Mouse (Mus musculus): ENCODE results near the gene Rnd2. TPM values are rescaled to one million over a fixed set of nuclear protein-coding genes. Genes with fewer than 3 reads are reported as not detected.
"Not testable (repeated sequence)": the region's sequence is repeated elsewhere in the genome, so short reads cannot be mapped to it uniquely, and the experiment has no call there.

Rnd2 gene
- polyA plus RNA-seq, 1 experiment = 3.2 TPM

- Histone ChIP-seq H3K36me3 (ENCODE audit: control insufficient read depth, insufficient read depth, low read length) (peaks cover 19% of the 10 kb centered on the region), H3K4me3 (ENCODE audit: extremely low read depth, insufficient read depth, insufficient read length) (no peak overlapping the region), H3K27me3 (ENCODE audit: control insufficient read depth, insufficient read depth, low read length) (no peaks in the 10 kb centered on the region; the same call in 1 of the 2 replicates), H3K27ac (ENCODE audit: insufficient read depth, low read length) (no peak overlapping the region), H3K4me1 (ENCODE audit: control insufficient read depth, insufficient read depth, insufficient read length) (peaks cover 12% of the 10 kb centered on the region)
- no peak for DNase-seq (ENCODE audit: low read depth in 1 of 2, low spot score in 2 of 2)
- TF ChIP-seq POLR2A (IDR thresholded peaks at IDR 0.05; ENCODE audit: low read depth, low read length) (no peak), CTCF (IDR thresholded peaks at IDR 0.05; ENCODE audit: extremely low read depth, insufficient read depth, insufficient read length, insufficient replicate concordance) (no peak)
- 30% methylated on average over 13 of the region's 13 CpGs for WGBS
Measured at GRCm38 (mm10) chr11:101462583-101463440, 2.0 kb upstream of the Rnd2 start.

- peaks cover 12% of the 10 kb centered on the region for H3K4me1 ChIP-seq (ENCODE audit: control insufficient read depth, insufficient read depth, insufficient read length)
Measured at GRCm38 (mm10) chr11:101465101-101465868, 486 bp downstream of the Rnd2 start.

GRCm38 (mm10) chr11:101465869-101466551 lies 1.2 kb downstream of the Rnd2 start, which contains the start of gene Vat1:
Gene Vat1 (minus strand): TSS chr11:101466230.
- TF ChIP-seq CTCF (IDR thresholded peaks at IDR 0.05; ENCODE audit: extremely low read depth, insufficient read depth, insufficient read length, insufficient replicate concordance) = no peak
- no peak for TF ChIP-seq POLR2A (IDR thresholded peaks at IDR 0.05; ENCODE audit: low read depth, low read length)
- 1% methylated on average over 60 of the region's 60 CpGs for WGBS
- peaks cover 5% of the 10 kb centered on the region for H3K27me3 ChIP-seq (ENCODE audit: control insufficient read depth, insufficient read depth, low read length)
- peak in 1 of 2 experiments; percentile 55 for DNase-seq (ENCODE audit: low read depth in 1 of 2, low spot score in 2 of 2)
- H3K4me3 ChIP-seq (ENCODE audit: extremely low read depth, insufficient read depth, insufficient read length) = peak within 1 kb of the TSS; percentile 92
- H3K4me1 ChIP-seq (ENCODE audit: control insufficient read depth, insufficient read depth, insufficient read length) = peaks cover 12% of the 10 kb centered on the region
- no peaks in the 10 kb centered on the region for H3K36me3 ChIP-seq (ENCODE audit: control insufficient read depth, insufficient read depth, low read length)
- peak within 1 kb of the TSS; percentile 41; the same call in 1 of the 2 replicates for H3K27ac ChIP-seq (ENCODE audit: insufficient read depth, low read length)

More at GRCm38 (mm10) chr11:101465101-101465868, 486 bp downstream of the Rnd2 start:
- Histone ChIP-seq H3K36me3 (ENCODE audit: control insufficient read depth, insufficient read depth, low read length) (peaks cover 2% of the 10 kb centered on the region; the same call in 1 of the 2 replicates), H3K27ac (ENCODE audit: insufficient read depth, low read length) (peak overlapping the region; percentile 6; the same call in 1 of the 2 replicates), H3K4me3 (ENCODE audit: extremely low read depth, insufficient read depth, insufficient read length) (peak overlapping the region; percentile 92), H3K27me3 (ENCODE audit: control insufficient read depth, insufficient read depth, low read length) (peaks cover 5% of the 10 kb centered on the region)
- peak in 1 of 2 experiments; percentile 31 for DNase-seq (ENCODE audit: low read depth in 1 of 2, low spot score in 2 of 2)
- TF ChIP-seq CTCF (IDR thresholded peaks at IDR 0.05; ENCODE audit: extremely low read depth, insufficient read depth, insufficient read length, insufficient replicate concordance) = no peak
- no peak for TF ChIP-seq POLR2A (IDR thresholded peaks at IDR 0.05; ENCODE audit: low read depth, low read length)
- WGBS = 1% methylated on average over 51 of the region's 51 CpGs

GRCm38 (mm10) chr11:101466552-101466950 lies 1.8 kb downstream of the Rnd2 start:
- H3K27me3 ChIP-seq (ENCODE audit: control insufficient read depth, insufficient read depth, low read length); DNase-seq (ENCODE audit: low read depth in 1 of 2, low spot score in 2 of 2); H3K36me3 ChIP-seq (ENCODE audit: control insufficient read depth, insufficient read depth, low read length); H3K4me3 ChIP-seq (ENCODE audit: extremely low read depth, insufficient read depth, insufficient read length); H3K27ac ChIP-seq (ENCODE audit: insufficient read depth, low read length): not testable (repeated sequence)
- WGBS = 59% methylated on average over 5 of the region's 5 CpGs
- peaks cover 12% of the 10 kb centered on the region for H3K4me1 ChIP-seq (ENCODE audit: control insufficient read depth, insufficient read depth, insufficient read length)

GRCm38 (mm10) chr11:101467477-101468262 lies 2.9 kb downstream of the Rnd2 start:
- Histone ChIP-seq H3K4me1 (ENCODE audit: control insufficient read depth, insufficient read depth, insufficient read length) (peaks cover 12% of the 10 kb centered on the region), H3K36me3 (ENCODE audit: control insufficient read depth, insufficient read depth, low read length) (no peaks in the 10 kb centered on the region), H3K27ac (ENCODE audit: insufficient read depth, low read length) (no peak overlapping the region), H3K4me3 (ENCODE audit: extremely low read depth, insufficient read depth, insufficient read length) (peak overlapping the region; percentile 57), H3K27me3 (ENCODE audit: control insufficient read depth, insufficient read depth, low read length) (peaks cover 5% of the 10 kb centered on the region)
- peak in 1 of 2 experiments; percentile 42 for DNase-seq (ENCODE audit: low read depth in 1 of 2, low spot score in 2 of 2)
- TF ChIP-seq CTCF (IDR thresholded peaks at IDR 0.05; ENCODE audit: extremely low read depth, insufficient read depth, insufficient read length, insufficient replicate concordance) = no peak
- TF ChIP-seq POLR2A (IDR thresholded peaks at IDR 0.05; ENCODE audit: low read depth, low read length) = no peak
- WGBS = 2% methylated on average over 54 of the region's 54 CpGs

GRCm38 (mm10) chr11:101468263-101468688 lies 3.5 kb downstream of the Rnd2 start:
- no peak overlapping the region for H3K27ac ChIP-seq (ENCODE audit: insufficient read depth, low read length)
- peaks cover 5% of the 10 kb centered on the region for H3K27me3 ChIP-seq (ENCODE audit: control insufficient read depth, insufficient read depth, low read length)
- H3K4me1 ChIP-seq (ENCODE audit: control insufficient read depth, insufficient read depth, insufficient read length) = peaks cover 12% of the 10 kb centered on the region
- no peak for DNase-seq (ENCODE audit: low read depth in 1 of 2, low spot score in 2 of 2)
- TF ChIP-seq CTCF (IDR thresholded peaks at IDR 0.05; ENCODE audit: extremely low read depth, insufficient read depth, insufficient read length, insufficient replicate concordance) = no peak
- TF ChIP-seq POLR2A (IDR thresholded peaks at IDR 0.05; ENCODE audit: low read depth, low read length) = no peak
- H3K36me3 ChIP-seq (ENCODE audit: control insufficient read depth, insufficient read depth, low read length) = no peaks in the 10 kb centered on the region
- H3K4me3 ChIP-seq (ENCODE audit: extremely low read depth, insufficient read depth, insufficient read length) = peak overlapping the region; percentile 57; the same call in 1 of the 2 replicates
- WGBS = 3% methylated on average over 28 of the region's 31 CpGs
